Mouse (Mus musculus): ENCODE results near the gene Rbm10. TPM values are rescaled to one million over a fixed set of nuclear protein-coding genes. Genes with fewer than 3 reads are reported as not detected.

Rbm10 gene
- total and polyA plus RNA-seq, 3 experiments = 154 to 183 TPM; not detected in 1

DNA sequence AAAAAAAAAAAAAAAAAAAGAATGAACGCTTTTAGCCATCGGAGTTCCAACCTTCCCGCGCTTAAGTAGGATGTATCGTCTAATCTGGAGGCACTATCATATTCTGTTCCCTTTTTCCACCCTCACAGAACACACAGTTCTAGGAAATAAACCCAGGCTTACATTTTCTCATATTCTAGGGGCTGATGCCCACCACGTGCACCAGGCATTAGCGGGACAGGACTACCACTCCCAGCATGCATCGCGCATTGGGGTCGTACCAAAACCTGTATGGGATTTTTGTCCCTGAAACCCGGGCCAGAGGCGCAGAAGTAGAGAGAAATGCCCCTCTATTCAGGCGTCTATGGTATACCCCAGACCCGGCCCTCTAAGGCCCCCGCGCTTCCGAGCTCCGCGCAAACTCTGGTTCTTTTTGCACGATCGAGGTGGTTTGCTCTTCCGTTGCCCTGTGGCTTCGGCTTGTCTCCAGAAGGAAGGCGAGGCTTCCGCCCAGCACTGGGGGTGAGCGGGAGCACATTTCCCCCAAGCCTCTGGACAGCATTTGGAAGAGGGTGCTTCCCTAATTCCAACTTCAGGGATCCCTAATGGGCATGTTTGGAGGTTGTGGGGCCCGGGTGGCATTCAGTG is 40.8 kb downstream of the Rbm10 start, which contains the start of gene Uba1:
Gene Uba1, plus strand, starts transcription at position 301 of the 627 bp plus-strand sequence.
- Histone ChIP-seq H3K36me3 (ENCODE audit: control insufficient read depth in 1 of 2, insufficient read depth in 2 of 2, low read length in 2 of 2) (peaks cover 0 to 20% of the 10 kb centered on the region in 2 experiments; a peak in 2 of 4 replicates), H3K27me3 (ENCODE audit: control insufficient read depth in 1 of 2, insufficient read depth in 2 of 2, low read length in 2 of 2) (no peaks in the 10 kb centered on the region), H3K9ac (ENCODE audit: control insufficient read depth, low read depth, low read length, poor library complexity, severe bottlenecking) (peak within 1 kb of the TSS; percentile 87), H3K27ac (ENCODE audit: control insufficient read depth, low read depth, low read length) (peak within 1 kb of the TSS; percentile 87), H3K4me3 (ENCODE audit: control insufficient read depth in 1 of 2, insufficient read depth in 1 of 2, low read depth in 2 of 2, low read length in 2 of 2) (peak within 1 kb of the TSS; percentile 69 to 75), H3K79me2 (ENCODE audit: control insufficient read depth, insufficient read depth, low read length, poor library complexity) (peaks cover 11% of the 10 kb centered on the region), H3K9me3 (replicated peaks; ENCODE audit: insufficient read depth, low read length) (no peaks in the 10 kb centered on the region), H3K4me1 (ENCODE audit: control insufficient read depth in 1 of 2, insufficient read depth in 2 of 2, low read length in 2 of 2) (peaks cover 3 to 11% of the 10 kb centered on the region in 2 experiments; a peak in 2 of 4 replicates)
- DNase-seq (ENCODE audit: low read depth, low spot score) = peak; percentile 98
- peak; percentile 98 for TF ChIP-seq MAX (IDR thresholded peaks at IDR 0.05; ENCODE audit: low read length)
- no peak for TF ChIP-seq ZKSCAN1 (IDR thresholded peaks at IDR 0.05; ENCODE audit: low read depth, low read length)
- peak; percentile 100 for TF ChIP-seq SIN3A (IDR thresholded peaks at IDR 0.05; ENCODE audit: low read length)
- no peak for TF ChIP-seq CHD2 (IDR thresholded peaks at IDR 0.05; ENCODE audit: low read length)
- TF ChIP-seq BHLHE40 (IDR thresholded peaks at IDR 0.05; ENCODE audit: borderline replicate concordance, low read depth, low read length) = peak; percentile 20; the same call in 1 of the 2 replicates
- TF ChIP-seq MYC (IDR thresholded peaks at IDR 0.05; ENCODE audit: low read depth, low read length) = peak; percentile 100
- 0 out of 2 replicates have a peak, but pooled peaks have one; percentile 24 for TF ChIP-seq MEF2A (IDR thresholded peaks at IDR 0.05; ENCODE audit: extremely low read depth, insufficient replicate concordance, low read depth, low read length, poor library complexity, severe bottlenecking)
- no peak for TF ChIP-seq POLR2AphosphoS5 (IDR thresholded peaks at IDR 0.05; ENCODE audit: borderline replicate concordance, low read depth, low read length)
- no peak for TF ChIP-seq RAD21 (IDR thresholded peaks at IDR 0.05; ENCODE audit: low read depth, low read length)
- peak; percentile 83 for TF ChIP-seq USF1 (IDR thresholded peaks at IDR 0.05; ENCODE audit: low read depth, low read length)
- no peak for TF ChIP-seq JUND (IDR thresholded peaks at IDR 0.05; ENCODE audit: low read depth, low read length)
- peak; percentile 92 for TF ChIP-seq ZNF384 (IDR thresholded peaks at IDR 0.05; ENCODE audit: low read depth, low read length)
- TF ChIP-seq HCFC1 (IDR thresholded peaks at IDR 0.05; ENCODE audit: low read depth, low read length) = peak; percentile 99
- TF ChIP-seq GATA1 (IDR thresholded peaks at IDR 0.05; ENCODE audit: low read depth, low read length) = no peak
- TF ChIP-seq RCOR1 (IDR thresholded peaks at IDR 0.05; ENCODE audit: low read depth, low read length) = no peak; the same call in none of the 2 replicates
- no peak for TF ChIP-seq TAL1 (IDR thresholded peaks at IDR 0.05; ENCODE audit: low read length)
- no peak for TF ChIP-seq USF2 (IDR thresholded peaks at IDR 0.05; ENCODE audit: borderline replicate concordance in 1 of 2, insufficient read depth in 1 of 2, low read depth in 1 of 2, low read length in 2 of 2)
- peak; percentile 98 for TF ChIP-seq NELFE (IDR thresholded peaks at IDR 0.05; ENCODE audit: low read depth, low read length)
- no peak for TF ChIP-seq CTCF (IDR thresholded peaks at IDR 0.05 in 2 of 3, conservative IDR thresholded peaks at IDR 0.05 in 1 of 3; ENCODE audit: control insufficient read depth in 1 of 3, insufficient read depth in 1 of 3, low read depth in 2 of 3, low read length in 3 of 3, poor library complexity in 1 of 3, severe bottlenecking in 1 of 3)
- no peak for TF ChIP-seq SMC3 (IDR thresholded peaks at IDR 0.05; ENCODE audit: low read depth, low read length)
- no peak for TF ChIP-seq ZC3H11A (IDR thresholded peaks at IDR 0.05; ENCODE audit: low read depth, low read length)
- peak; percentile 67 for TF ChIP-seq E2F4 (IDR thresholded peaks at IDR 0.05; ENCODE audit: borderline replicate concordance, low read depth, low read length)
- peak; percentile 89 for TF ChIP-seq KAT2A (conservative IDR thresholded peaks at IDR 0.05; ENCODE audit: low read depth, low read length)
- TF ChIP-seq MAZ (IDR thresholded peaks at IDR 0.05; ENCODE audit: low read depth, low read length) = peak; percentile 86
- TF ChIP-seq MAFK (IDR thresholded peaks at IDR 0.05; ENCODE audit: borderline replicate concordance, low read depth, low read length) = no peak
- TF ChIP-seq TBP (IDR thresholded peaks at IDR 0.05; ENCODE audit: low read depth, low read length) = peak; percentile 95
- peak; percentile 94 for TF ChIP-seq ZMIZ1 (IDR thresholded peaks at IDR 0.05; ENCODE audit: low read depth, low read length)
- peak; percentile 82 for TF ChIP-seq TCF12 (IDR thresholded peaks at IDR 0.05; ENCODE audit: low read depth, low read length)
- TF ChIP-seq GABPA (IDR thresholded peaks at IDR 0.05; ENCODE audit: low read depth, low read length) = no peak
- TF ChIP-seq MXI1 (IDR thresholded peaks at IDR 0.05; ENCODE audit: low read depth, low read length) = peak; percentile 100
- peak; percentile 100 for TF ChIP-seq CHD1 (IDR thresholded peaks at IDR 0.05; ENCODE audit: low read depth, low read length)
- peak; percentile 81 to 92 for TF ChIP-seq POLR2A (IDR thresholded peaks at IDR 0.05; ENCODE audit: control insufficient read depth in 1 of 2, insufficient read depth in 1 of 2, low read depth in 1 of 2, low read length in 2 of 2, poor library complexity in 1 of 2)
- TF ChIP-seq NRF1 (IDR thresholded peaks at IDR 0.05; ENCODE audit: insufficient read depth, low read depth, low read length, poor library complexity, severe bottlenecking) = peak; percentile 68
- peak; percentile 74 for TF ChIP-seq ELF1 (IDR thresholded peaks at IDR 0.05; ENCODE audit: low read depth, low read length)
- peak; percentile 37; the same call in 1 of the 2 replicates for TF ChIP-seq MYB (IDR thresholded peaks at IDR 0.05; ENCODE audit: low read depth, low read length)
- peak; percentile 95 for TF ChIP-seq POLR2AphosphoS2 (IDR thresholded peaks at IDR 0.05; ENCODE audit: low read length)

Measured in MEL (cell line).